Mouse (Mus musculus) liver, embryonic 14.5 days (tissue): Measurements from ENCODE around the gene Timp3.

Experiments used
- CTCF ChIP-seq: IDR thresholded peaks from 2 replicates; pipeline ENCODE4 v1.5.1; 2016; ENCODE audit warnings: antibody characterized with exemption, low read depth, control low read depth
- EP300 ChIP-seq: IDR thresholded peaks from 2 replicates; pipeline ENCODE4 v1.6.1; 2016; ENCODE audit warnings: antibody characterized with exemption, low read depth

- TF ChIP-seq CTCF (no peak), EP300 (no peak)
These were observed 44.5 kb downstream of the Timp3 start for GRCm38 (mm10) chr10:86344654-86345053.
